Mouse (Mus musculus) brain, embryonic 14.5 days (tissue): ENCODE results near the gene Ssbp4. TPM values are rescaled to one million over a fixed set of nuclear protein-coding genes. Genes with fewer than 3 reads are reported as not detected.

Source experiments
- DNase-seq: peaks from one replicate; pipeline ENCODE4 v3.0.0-alpha.2; 2011; ENCODE audit warnings: low read depth
- CTCF ChIP-seq: fragments of 200-500 bp; IDR thresholded peaks from 2 replicates; pipeline ENCODE4 v1.5.1; 2012; ENCODE audit warnings: inconsistent platforms, mild to moderate bottlenecking, moderate library complexity, borderline replicate concordance; ENCODE audit not compliant: insufficient read depth, insufficient read length; ENCODE audit errors: extremely low read depth
- POLR2A ChIP-seq: fragments of 200-500 bp; IDR thresholded peaks from 2 replicates; pipeline ENCODE4 v1.6.1; 2012; ENCODE audit warnings: mild to moderate bottlenecking, inconsistent platforms, borderline replicate concordance; ENCODE audit not compliant: poor library complexity, insufficient read depth, insufficient read length, severe bottlenecking; ENCODE audit errors: extremely low read depth
- polyA plus RNA-seq: library from polyadenylated mRNA; depleted of rRNA; stranded (reverse); fragments of >200 nt; gene quantifications from 2 replicates; pipeline ENCODE4 v1.2.3, GENCODE M21; 2012; rRNA removed

Gene Ssbp4
- polyA plus RNA-seq, 1 experiment: 202 TPM

GRCm38 (mm10) chr8:70551558-70552161 lies 57.0 kb downstream of the Ssbp4 start:
- TF ChIP-seq POLR2A (no peak), CTCF (no peak)
- DNase-seq: no peak

- TF ChIP-seq CTCF (no peak), POLR2A (no peak)
- DNase-seq: no peak
Observed at GRCm38 (mm10) chr8:70549412-70550184, 59.1 kb downstream of the Ssbp4 start.

- DNase-seq: no peak
- TF ChIP-seq POLR2A (no peak), CTCF (no peak)
Observed at GRCm38 (mm10) chr8:70547762-70548161, 60.9 kb downstream of the Ssbp4 start.

Other genes starting within 250 kb of the Ssbp4 start
- 0.12 and 0.64 TPM in 2 replicates for gene Comp, start 235.3 kb downstream of the Ssbp4 start, polyA plus RNA-seq
- gene Crtc1, start 169.3 kb downstream of the Ssbp4 start, polyA plus RNA-seq: 49.7 and 77.0 TPM in 2 replicates
- gene Klhl26, start 131.9 kb downstream of the Ssbp4 start, polyA plus RNA-seq: 46.7 and 50.6 TPM in 2 replicates
- gene Tmem59l, start 121.5 kb downstream of the Ssbp4 start, polyA plus RNA-seq: 64.8 and 68.6 TPM in 2 replicates
- 1.4 and 2.5 TPM in 2 replicates for gene Crlf1, start 115.7 kb downstream of the Ssbp4 start, polyA plus RNA-seq
- gene Rex1bd, start 102.1 kb downstream of the Ssbp4 start, polyA plus RNA-seq: 175 and 234 TPM in 2 replicates
- gene Uba52, start 98.1 kb downstream of the Ssbp4 start, polyA plus RNA-seq: 1,073 and 1,241 TPM in 2 replicates
- gene Fkbp8, start 81.1 kb downstream of the Ssbp4 start, polyA plus RNA-seq: 485 and 597 TPM in 2 replicates
- 44.5 and 52.0 TPM in 2 replicates for gene Kxd1, start 80.9 kb downstream of the Ssbp4 start, polyA plus RNA-seq
- 26.6 and 27.0 TPM in 2 replicates for gene Ell, start 69.4 kb downstream of the Ssbp4 start, polyA plus RNA-seq
- gene Isyna1, start 14.5 kb downstream of the Ssbp4 start, polyA plus RNA-seq: 165 and 231 TPM in 2 replicates
- 1.4 TPM in 2 replicates for gene Lrrc25, start 7.3 kb upstream of the Ssbp4 start, polyA plus RNA-seq
- 0.23 and 0.26 TPM in 2 replicates for gene Gdf15, start 23.6 kb upstream of the Ssbp4 start, polyA plus RNA-seq
- gene Pgpep1, start 51.5 kb upstream of the Ssbp4 start, polyA plus RNA-seq: 80.8 and 83.7 TPM in 2 replicates
- gene Lsm4, start 64.4 kb upstream of the Ssbp4 start, polyA plus RNA-seq: 159 and 208 TPM in 2 replicates
- 281 and 291 TPM in 2 replicates for gene Jund, start 90.1 kb upstream of the Ssbp4 start, polyA plus RNA-seq
- 0.10 and 0.23 TPM in 2 replicates for gene Iqcn, start 94.6 kb upstream of the Ssbp4 start, polyA plus RNA-seq
- not detected in 2 replicates for gene Gm3336, start 109.7 kb upstream of the Ssbp4 start, polyA plus RNA-seq
- gene Pde4c, start 114.8 kb upstream of the Ssbp4 start, polyA plus RNA-seq: 0.40 and 0.58 TPM in 2 replicates
- gene Rab3a, start 145.8 kb upstream of the Ssbp4 start, polyA plus RNA-seq: 468 and 475 TPM in 2 replicates
- 29.1 and 45.0 TPM in 2 replicates for gene Mpv17l2, start 152.1 kb upstream of the Ssbp4 start, polyA plus RNA-seq
- 150 and 161 TPM in 2 replicates for gene Pik3r2, start 167.8 kb upstream of the Ssbp4 start, polyA plus RNA-seq
- 45.2 and 48.3 TPM in 2 replicates for gene Mast3, start 196.2 kb upstream of the Ssbp4 start, polyA plus RNA-seq
- 0.11 and 0.14 TPM in 2 replicates for gene Il12rb1, start 199.6 kb upstream of the Ssbp4 start, polyA plus RNA-seq
- gene Arrdc2, start 230.8 kb upstream of the Ssbp4 start, polyA plus RNA-seq: 27.2 and 38.6 TPM in 2 replicates